ENCODE assay signal across 10 mouse cellular contexts in the genomic region with DNA sequence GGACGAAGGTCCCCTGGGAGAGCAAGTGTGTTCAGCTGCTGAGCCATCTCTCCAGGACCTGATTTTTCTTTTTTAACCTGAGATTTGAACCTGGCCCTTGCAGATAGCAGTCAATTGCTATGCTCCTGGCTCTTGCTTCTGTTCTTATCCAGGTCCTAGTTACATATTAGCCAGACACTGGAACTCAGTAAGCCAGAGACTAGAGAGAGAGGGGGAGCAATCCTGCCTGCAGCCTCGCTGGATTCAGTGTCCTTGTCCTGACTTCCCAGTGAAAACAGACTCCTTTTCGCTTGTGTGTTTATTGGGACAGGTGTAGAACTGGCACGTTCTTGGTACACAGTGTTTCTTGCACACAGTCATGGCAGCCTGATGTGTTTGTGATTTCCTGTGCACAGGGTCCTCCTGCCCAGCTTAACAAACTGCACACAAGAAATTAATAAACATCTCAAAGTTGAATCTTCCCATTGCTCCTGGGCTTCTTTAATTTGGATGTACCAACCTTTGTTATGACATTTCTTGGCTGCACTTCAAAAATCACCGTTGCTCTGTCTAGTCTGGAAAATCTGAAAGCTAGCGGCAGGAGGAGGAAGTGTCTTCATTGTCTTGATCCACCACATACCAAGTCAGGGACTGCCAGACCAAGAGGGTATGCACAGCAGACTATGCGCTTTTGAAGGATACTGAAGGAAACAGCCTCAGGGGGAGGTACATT.
A peak's percentile ranks its signal among the peaks of the same experiment; 100 is the strongest.
DNase-seq lines count a peak whose midpoint lies in the region; ATAC-seq and TF ChIP-seq lines count a peak whose summit lies in the region.
"Had no signal": no experiment of that assay in that cellular context is flagged by ENCODE, and none has a peak within 500 bp of the region (broad histone marks: within the 10 kb centered on the region; RNA-seq: fewer than 3 reads in every experiment).

No protein-coding gene starts in this region.

- H3K4me3 ChIP-seq in lung, embryonic 14.5 days (ENCODE audit: low read depth, low read length) = no peak overlapping the region
- no peak overlapping the region for H3K4me3 ChIP-seq in lung, adult 2 months (replicated peaks; ENCODE audit: extremely low read depth, low read depth, low read length)
- no peak overlapping the region for H3K4me3 ChIP-seq in intestine, embryonic 15.5 days (replicated peaks)
- H3K4me3 ChIP-seq in hindbrain, embryonic 16.5 days (ENCODE audit: low read length) = no peak overlapping the region
- H3K4me3 ChIP-seq: embryonic facial prominence, embryonic 12.5 days had no signal

- H3K9me3 ChIP-seq in lung, embryonic 14.5 days (ENCODE audit: low read depth, low read length) = no peaks in the 10 kb centered on the region
- H3K9me3 ChIP-seq in intestine, embryonic 15.5 days = no peaks in the 10 kb centered on the region
- no peaks in the 10 kb centered on the region for H3K9me3 ChIP-seq in hindbrain, embryonic 16.5 days (ENCODE audit: control insufficient read depth, low read length)
- H3K9me3 ChIP-seq: embryonic facial prominence, embryonic 12.5 days; G1E had no signal

- 34% methylated on average over 7 of the region's 7 CpGs for WGBS in lung, embryonic 14.5 days
- WGBS in lung, adult 2 months = 34% methylated on average over 7 of the region's 7 CpGs
- 26% methylated on average over 7 of the region's 7 CpGs for WGBS in intestine, embryonic 15.5 days
- WGBS in hindbrain, embryonic 16.5 days = 59% methylated on average over 7 of the region's 7 CpGs

- 0 out of 2 replicates have a peak overlapping the region, but pooled peaks have one; percentile 18 for H3K27ac ChIP-seq in lung, embryonic 14.5 days (ENCODE audit: low read depth)
- peak overlapping the region; percentile 69 for H3K27ac ChIP-seq in intestine, embryonic 15.5 days
- no peak overlapping the region for H3K27ac ChIP-seq in hindbrain, embryonic 16.5 days (ENCODE audit: low read depth, low read length)

- TF ChIP-seq CTCF in lung, embryonic 14.5 days (IDR thresholded peaks at IDR 0.05; ENCODE audit: low read depth) = peak; percentile 12; the same call in 1 of the 2 replicates
- TF ChIP-seq CTCF in lung, adult 2 months (IDR thresholded peaks at IDR 0.05; ENCODE audit: insufficient read depth, low read length) = no peak

- DNase-seq in lung, embryonic 14.5 days = peak; percentile 60
- no peak for DNase-seq in lung, adult 2 months
- peak; percentile 54 to 81 for DNase-seq in kidney, postnatal 25 days
- DNase-seq in right cerebral cortex, postnatal 25 days = no peak
- DNase-seq in right cerebral cortex, adult 18-20 months = no peak

- H3K9ac ChIP-seq in lung, embryonic 14.5 days = no peak overlapping the region
- H3K9ac ChIP-seq in intestine, embryonic 15.5 days = no peak overlapping the region
- H3K9ac ChIP-seq in hindbrain, embryonic 16.5 days (ENCODE audit: low read depth, low read length) = no peak overlapping the region
- H3K9ac ChIP-seq: embryonic facial prominence, embryonic 12.5 days had no signal

- no peaks in the 10 kb centered on the region for H3K36me3 ChIP-seq in lung, embryonic 14.5 days (ENCODE audit: insufficient read depth)
- H3K36me3 ChIP-seq in intestine, embryonic 15.5 days = no peaks in the 10 kb centered on the region
- no peaks in the 10 kb centered on the region for H3K36me3 ChIP-seq in hindbrain, embryonic 16.5 days (ENCODE audit: control insufficient read depth, insufficient read depth, low read length)
- H3K36me3 ChIP-seq: embryonic facial prominence, embryonic 12.5 days; G1E had no signal

- no peaks in the 10 kb centered on the region for H3K27me3 ChIP-seq in lung, embryonic 14.5 days (ENCODE audit: insufficient read depth, low read length)
- no peaks in the 10 kb centered on the region for H3K27me3 ChIP-seq in intestine, embryonic 15.5 days (replicated peaks)
- H3K27me3 ChIP-seq in hindbrain, embryonic 16.5 days (replicated peaks; ENCODE audit: control insufficient read depth, insufficient read depth, low read length) = no peaks in the 10 kb centered on the region
- H3K27me3 ChIP-seq: embryonic facial prominence, embryonic 12.5 days had no signal

- no peak for ATAC-seq in lung, embryonic 14.5 days (ENCODE audit: insufficient read depth)
- ATAC-seq in intestine, embryonic 15.5 days = peak; percentile 84
- ATAC-seq in megakaryocyte progenitor cell, adult 5-6 weeks (replicated peaks; ENCODE audit: poor library complexity) = peak; percentile 38; the same call in 1 of the 2 replicates
- no peak for ATAC-seq in hindbrain, embryonic 16.5 days

- no peak overlapping the region for H3K4me2 ChIP-seq in lung, embryonic 14.5 days
- H3K4me2 ChIP-seq in intestine, embryonic 15.5 days (replicated peaks) = peak overlapping the region; percentile 31; the same call in 1 of the 2 replicates
- H3K4me2 ChIP-seq in hindbrain, embryonic 16.5 days (ENCODE audit: low read length) = no peak overlapping the region

- TF ChIP-seq POLR2A in lung, adult 2 months (IDR thresholded peaks at IDR 0.05; ENCODE audit: borderline replicate concordance, extremely low read depth, low read depth, low read length) = no peak

- H3K4me1 ChIP-seq in lung, embryonic 14.5 days (ENCODE audit: insufficient read depth) = peaks cover 6% of the 10 kb centered on the region; the same call in 1 of the 2 replicates
- no peaks in the 10 kb centered on the region for H3K4me1 ChIP-seq in lung, adult 2 months (ENCODE audit: control insufficient read depth, insufficient read depth, low read length)
- peaks cover 32% of the 10 kb centered on the region for H3K4me1 ChIP-seq in intestine, embryonic 15.5 days (replicated peaks)
- H3K4me1 ChIP-seq in hindbrain, embryonic 16.5 days (ENCODE audit: control insufficient read depth, insufficient read depth, low read depth, low read length) = peaks cover 7% of the 10 kb centered on the region; the same call in 1 of the 2 replicates

Comparison
In these comparisons a context has a peak if more than half of its experiments do, and no peak if none do; other contexts are left out.
1. DNase-seq: peak in lung, embryonic 14.5 days (single experiment) and kidney, postnatal 25 days (2 of 2); none in lung, adult 2 months (single experiment), right cerebral cortex, postnatal 25 days (single experiment) and right cerebral cortex, adult 18-20 months (single experiment).
2. ATAC-seq: peak in intestine, embryonic 15.5 days (single experiment) and megakaryocyte progenitor cell, adult 5-6 weeks (single experiment); none in lung, embryonic 14.5 days (single experiment) and hindbrain, embryonic 16.5 days (single experiment).